Mouse (Mus musculus) frontal cortex, postnatal 10 days (tissue): ENCODE measurements around the gene Igfbp2.

Source experiments
- DNase-seq, 2 experiments: peaks; one replicate each; pipeline ENCODE4 v3.0.0; 2022; ENCODE audit warnings: low spot score in 2 of 2, mixed read lengths in 1 of 2

Igfbp2 gene

GRCm38 (mm10) chr1:72815184-72815583 is 9.1 kb upstream of the Igfbp2 start:
- no peak for DNase-seq

- DNase-seq = no peak
Measured at GRCm38 (mm10) chr1:72815616-72816015, 8.7 kb upstream of the Igfbp2 start.

DNA sequence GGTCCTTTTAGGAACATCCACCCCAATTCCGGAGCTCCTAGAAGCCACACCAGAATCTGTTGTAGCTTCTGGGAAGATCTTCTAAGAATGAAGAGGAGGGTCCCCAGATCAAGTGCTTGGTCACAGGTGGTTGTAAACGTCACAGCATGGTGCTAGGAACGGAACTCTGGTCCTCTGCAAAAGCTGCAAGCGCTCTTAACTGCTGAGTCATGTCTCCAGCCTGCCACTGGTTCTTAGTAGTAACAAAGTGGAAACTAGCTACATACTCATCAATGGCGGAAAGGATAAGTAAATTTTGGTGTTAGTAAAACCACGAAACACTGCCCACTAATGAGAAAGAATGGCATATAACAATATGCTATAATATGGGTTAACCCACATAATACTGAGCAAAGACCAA is 4.3 kb upstream of the Igfbp2 start:
- DNase-seq = no peak

DNA sequence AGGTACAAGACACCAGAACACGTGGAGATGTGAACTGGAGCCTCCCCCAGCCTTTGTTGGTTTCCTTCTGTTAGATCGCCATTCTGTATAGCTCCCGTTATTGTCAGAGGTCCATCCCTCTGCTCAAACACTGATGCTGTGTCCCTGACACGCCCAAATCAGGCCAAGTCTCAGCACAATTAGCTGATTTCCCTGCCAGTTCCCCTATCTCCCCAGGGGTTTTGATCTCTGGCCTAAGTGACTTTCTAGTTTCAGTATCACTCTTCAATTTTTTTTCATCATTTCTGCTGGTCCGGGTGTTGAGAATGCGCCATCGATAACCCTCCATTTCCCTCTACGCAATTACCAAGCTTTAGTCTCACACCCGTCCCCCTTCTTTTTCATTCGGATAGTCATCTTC is 1.4 kb upstream of the Igfbp2 start:
- DNase-seq = no peak

- peak in 1 of 2 experiments; percentile 45 for DNase-seq
Measured at GRCm38 (mm10) chr1:72824707-72825101, 401 bp downstream of the Igfbp2 start.

GRCm38 (mm10) chr1:72825286-72825685 is 983 bp downstream of the Igfbp2 start:
- no peak for DNase-seq

DNA sequence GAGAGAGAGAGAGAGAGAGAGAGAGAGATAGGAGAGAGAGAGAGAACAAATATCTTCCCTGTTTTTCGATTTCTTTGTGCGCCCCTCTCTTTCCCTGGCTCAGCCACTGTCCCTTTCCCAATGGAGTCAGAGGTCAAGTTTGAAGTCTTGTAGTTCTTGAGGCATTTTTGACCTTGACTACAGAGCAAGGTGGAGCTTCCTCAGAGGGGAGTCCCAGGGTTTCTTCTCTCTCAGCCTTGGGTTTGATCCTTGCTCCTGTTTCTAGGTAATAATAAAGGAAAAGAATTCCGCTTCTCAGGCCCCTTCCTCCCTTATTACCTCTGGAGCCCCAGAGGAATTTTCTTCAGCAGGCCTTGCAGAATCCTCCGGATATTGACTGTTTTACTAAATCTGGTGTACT is 1.6 kb downstream of the Igfbp2 start:
- DNase-seq = no peak

GRCm38 (mm10) chr1:72826446-72826845 is 2.1 kb downstream of the Igfbp2 start:
- DNase-seq = no peak

- no peak for DNase-seq
Measured at GRCm38 (mm10) chr1:72826931-72827330, 2.6 kb downstream of the Igfbp2 start.

GRCm38 (mm10) chr1:72827411-72828315 is 3.4 kb downstream of the Igfbp2 start:
- DNase-seq = no peak

GRCm38 (mm10) chr1:72828843-72829242 is 4.5 kb downstream of the Igfbp2 start:
- no peak for DNase-seq

DNA sequence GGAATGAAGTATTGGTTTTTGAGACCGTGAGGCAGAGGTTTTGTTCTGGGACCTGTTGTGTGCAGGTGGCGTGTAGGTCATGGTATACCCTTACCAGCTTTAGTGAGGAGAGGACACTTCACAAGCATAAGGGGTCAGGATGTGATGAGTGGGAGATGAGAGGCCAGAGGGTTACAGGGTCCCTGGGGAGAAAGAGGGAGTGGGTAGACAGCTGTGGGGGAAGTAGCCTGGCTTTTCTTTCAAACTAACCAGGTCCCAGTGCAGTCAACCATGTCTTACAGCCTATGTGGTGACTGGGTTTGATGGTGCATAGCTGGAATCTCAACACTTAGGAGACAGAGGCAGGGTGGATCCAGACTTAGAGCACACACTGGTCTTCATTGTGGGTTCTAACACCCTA is 6.2 kb downstream of the Igfbp2 start:
- DNase-seq = no peak

GRCm38 (mm10) chr1:72832715-72833153 is 8.4 kb downstream of the Igfbp2 start:
- no peak for DNase-seq

DNA sequence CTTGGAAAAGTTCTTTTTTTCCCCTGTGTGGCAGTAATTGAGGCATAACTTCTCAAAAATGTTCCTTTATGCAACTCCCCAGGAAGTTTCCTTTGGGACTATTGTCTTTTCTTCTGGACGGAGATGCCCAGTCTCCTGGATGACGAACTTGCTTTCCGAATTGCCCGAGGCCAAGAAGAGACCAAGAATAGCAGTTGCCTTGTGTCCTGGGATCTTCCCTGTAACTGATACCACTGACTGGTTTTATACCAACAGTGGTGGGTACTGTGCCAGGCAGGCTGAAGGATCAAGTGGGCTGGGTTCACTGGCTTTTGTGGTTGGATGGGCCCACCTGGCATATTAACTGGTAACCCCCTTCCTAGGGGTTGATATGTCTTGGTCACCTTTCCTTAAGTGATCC is 9.3 kb downstream of the Igfbp2 start:
- no peak for DNase-seq

DNA sequence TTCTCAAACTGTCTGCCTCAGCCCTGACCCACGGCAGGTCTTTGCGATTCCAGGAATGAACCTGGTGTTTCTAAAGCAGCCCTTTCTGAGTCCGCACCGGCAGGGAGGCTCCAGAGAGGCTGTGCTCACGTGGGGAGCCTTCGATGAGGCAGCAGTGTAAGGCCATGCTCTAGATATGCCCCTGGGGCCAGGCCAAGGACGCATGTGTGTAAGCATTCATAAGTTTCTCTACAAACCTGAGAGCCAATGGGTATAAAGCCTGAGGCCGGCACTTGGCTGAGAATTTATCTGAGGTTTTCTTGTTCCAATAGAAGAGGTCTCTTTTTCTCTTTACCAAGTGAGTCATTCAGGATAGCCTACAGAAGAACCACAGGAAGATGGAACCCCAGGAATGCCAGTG is 15.1 kb downstream of the Igfbp2 start:
- no peak for DNase-seq

- DNase-seq = no peak
Measured at GRCm38 (mm10) chr1:72839791-72840190, 15.5 kb downstream of the Igfbp2 start.

DNA sequence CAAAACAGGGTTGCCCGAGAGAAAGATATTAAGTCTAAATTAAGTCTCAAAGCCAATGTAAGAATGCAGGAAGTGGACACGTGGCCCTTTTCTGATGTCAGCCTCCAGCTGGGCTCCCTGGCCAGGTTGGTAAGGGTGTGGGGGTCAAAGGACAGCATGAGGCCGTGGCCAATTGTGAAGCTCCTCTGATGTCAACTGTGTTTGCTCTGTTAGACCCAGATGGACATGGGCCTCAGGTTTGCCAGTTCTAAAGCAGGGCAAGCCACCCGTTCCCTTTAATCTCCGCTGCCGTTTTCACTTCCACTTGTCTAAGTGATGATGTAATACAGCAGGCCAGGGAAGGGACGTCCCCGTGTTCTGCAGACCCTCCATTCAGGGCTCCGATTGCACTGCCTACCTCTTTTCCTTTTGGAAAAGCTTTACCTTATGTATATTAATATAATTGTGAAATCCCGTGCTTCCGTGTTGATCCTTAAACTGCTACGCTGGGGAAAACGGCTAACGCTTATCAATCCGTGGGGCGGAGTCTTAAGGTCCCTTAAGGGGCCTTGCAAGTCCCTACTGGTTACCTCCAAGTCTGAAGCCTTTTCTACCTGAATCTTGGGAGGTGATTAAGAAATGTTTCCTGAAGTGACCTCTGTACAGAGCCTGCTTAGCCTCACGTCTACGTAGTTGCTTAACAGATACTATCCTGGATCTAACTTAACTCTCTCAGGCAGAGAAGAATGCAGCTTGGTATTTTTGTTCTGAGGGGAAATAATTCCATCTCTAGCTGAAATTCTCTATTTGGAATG is 18.6 kb downstream of the Igfbp2 start:
- no peak for DNase-seq

- DNase-seq = no peak
Measured at GRCm38 (mm10) chr1:72844675-72845074, 20.4 kb downstream of the Igfbp2 start.

DNA sequence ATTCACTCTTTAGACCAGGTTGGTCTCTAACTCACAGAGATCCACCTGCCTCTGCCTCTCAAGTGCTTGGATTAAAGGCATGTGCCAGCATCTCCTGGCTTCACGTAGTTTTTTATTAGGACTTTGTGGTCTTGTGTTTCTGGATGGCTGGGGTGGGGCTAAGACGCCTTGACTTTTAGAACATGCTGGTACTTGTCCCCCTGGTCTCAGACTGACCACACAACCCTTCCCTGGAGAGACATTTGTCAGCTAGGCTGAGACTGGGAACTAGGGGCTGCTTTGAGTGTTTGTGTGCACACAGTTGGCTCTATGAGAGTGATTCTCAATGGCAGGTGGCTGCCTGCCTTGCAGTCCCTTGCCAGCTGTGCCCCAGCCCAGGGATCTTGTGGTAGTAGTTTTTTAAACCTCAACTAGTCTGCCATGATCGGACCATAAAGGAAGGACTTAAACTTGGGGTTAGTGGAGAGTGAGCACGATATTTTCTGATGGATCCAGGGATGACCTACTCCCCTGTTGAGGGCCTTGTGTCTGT is 23.6 kb downstream of the Igfbp2 start:
- DNase-seq = no peak

DNA sequence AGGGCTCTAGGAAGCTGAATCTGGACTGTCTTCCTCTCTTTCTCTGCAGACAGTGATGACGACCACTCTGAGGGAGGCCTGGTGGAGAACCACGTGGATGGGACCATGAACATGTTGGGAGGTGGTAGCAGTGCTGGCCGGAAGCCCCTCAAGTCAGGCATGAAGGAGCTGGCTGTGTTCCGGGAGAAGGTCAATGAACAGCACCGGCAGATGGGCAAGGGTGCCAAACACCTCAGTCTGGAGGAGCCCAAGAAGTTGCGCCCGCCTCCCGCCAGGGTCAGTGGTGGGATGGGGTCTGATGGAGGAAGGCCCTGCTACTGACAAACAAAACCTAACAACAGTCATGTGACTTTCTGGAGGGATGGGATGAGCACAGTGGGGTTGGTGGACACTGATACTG is 24.7 kb downstream of the Igfbp2 start:
- no peak for DNase-seq

DNA sequence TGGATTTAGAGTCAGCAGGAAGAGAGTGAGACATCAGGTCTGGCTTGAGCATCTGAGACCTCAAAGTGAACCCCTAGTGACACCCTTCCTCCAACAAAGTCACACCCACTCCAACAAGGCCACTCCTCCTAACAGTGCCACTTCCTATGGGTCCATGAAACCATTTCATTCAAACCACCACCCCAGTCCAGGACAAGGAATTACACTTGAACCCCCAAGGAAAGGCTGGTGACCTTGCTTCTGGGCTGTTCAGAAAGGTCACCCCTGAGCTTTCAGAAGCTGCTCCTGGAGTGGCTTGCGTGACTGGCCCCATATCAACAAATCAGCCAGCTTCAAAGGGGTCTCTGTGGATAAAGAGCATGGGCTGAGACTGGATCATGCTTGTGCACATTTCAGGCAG is 29.5 kb downstream of the Igfbp2 start:
- DNase-seq = no peak
